Mouse (Mus musculus) megakaryocyte-erythroid progenitor cell, adult 5-6 weeks (primary cell): ENCODE data around the gene Ptdss2. TPM values are rescaled to one million over a fixed set of nuclear protein-coding genes. Genes with fewer than 3 reads are reported as not detected.

Experiments
- ATAC-seq: replicated peaks from 2 replicates; pipeline ENCODE4 v1.8.0; 2016; ENCODE audit warnings: mild to moderate bottlenecking, inconsistent platforms; ENCODE audit not compliant: severe bottlenecking, poor library complexity, low FRiP score, low TSS enrichment
- total RNA-seq, 2 experiments: library from RNA; stranded (forward) in 1 of 2; stranded (reverse) in 1 of 2; fragments of 200-1000, 215-1000 nt in 1 of 2; fragments of >200 nt in 1 of 2; fragmentation: Nextera tagmentation in 1 of 2; gene quantifications; 2 replicates each; pipeline ENCODE4 v1.2.3; 2014 to 2017

Ptdss2 gene
- total RNA-seq, 2 experiments from 2014 or later: 21.1 to 64.0 TPM

- ATAC-seq: no peak
Measured at GRCm38 (mm10) chr7:141120605-141121004, 1.6 kb upstream of the Ptdss2 start.

- ATAC-seq: no peak
Measured at GRCm38 (mm10) chr7:141121051-141121531, 1.1 kb upstream of the Ptdss2 start.

GRCm38 (mm10) chr7:141122689-141123516, 721 bp downstream of the Ptdss2 start:
- peak; percentile 98 for ATAC-seq

DNA sequence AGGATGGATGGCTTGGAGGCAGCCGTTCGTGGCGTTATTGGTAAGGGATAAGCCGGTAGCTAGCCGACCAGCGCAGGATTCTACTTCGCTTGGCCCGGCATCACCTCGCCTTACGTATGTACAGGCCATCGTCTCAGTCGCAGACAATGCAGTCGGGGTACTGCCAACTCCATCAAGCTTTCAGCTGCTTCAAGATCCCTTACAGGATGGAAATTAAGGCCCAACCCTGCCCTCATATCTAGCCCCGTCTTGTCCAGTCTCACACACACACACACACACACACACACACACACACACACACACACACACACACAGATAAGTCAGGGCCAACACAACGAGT, 1.3 kb downstream of the Ptdss2 start:
- no peak; the same call in 1 of the 2 replicates for ATAC-seq

DNA sequence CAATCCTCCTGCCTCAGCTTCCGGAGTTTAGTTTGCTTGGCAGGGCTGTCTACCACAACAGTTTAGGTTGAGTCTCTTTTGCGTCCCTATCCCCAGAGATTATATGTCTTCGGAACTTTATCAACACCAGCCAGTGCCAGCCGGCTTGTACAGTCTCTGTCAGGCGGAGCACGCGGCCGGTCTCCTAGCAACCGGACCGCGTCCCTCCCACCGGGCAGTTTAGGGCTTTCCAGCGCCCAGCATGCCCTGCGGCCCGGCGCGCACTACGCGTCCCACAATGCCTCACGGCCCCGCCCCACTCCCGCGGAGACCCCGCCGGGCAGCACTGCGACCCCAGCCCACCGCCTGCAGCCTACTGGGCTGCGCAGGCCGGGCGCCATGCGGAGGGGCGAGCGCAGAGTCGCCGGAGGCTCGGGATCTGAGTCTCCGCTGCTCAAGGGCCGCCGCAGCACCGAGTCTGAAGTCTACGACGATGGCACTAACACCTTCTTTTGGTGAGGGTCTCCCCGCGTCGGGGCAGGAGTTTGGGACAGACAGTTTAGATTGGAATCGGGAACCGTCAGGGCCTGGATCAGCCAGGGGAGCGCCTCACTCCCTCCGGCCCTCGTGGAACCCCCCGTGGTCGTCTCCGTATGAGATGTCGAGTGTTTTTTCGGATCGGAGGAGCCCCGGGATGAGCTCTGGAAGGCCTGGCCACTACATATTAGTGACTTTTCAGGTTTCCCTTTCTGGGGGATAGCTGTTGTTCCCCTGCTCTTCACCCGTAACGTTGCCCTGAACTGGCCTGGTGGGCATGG, 9.0 kb downstream of the Ptdss2 start:
- peak; percentile 86 for ATAC-seq

- peak; percentile 90 for ATAC-seq
Measured at GRCm38 (mm10) chr7:141131904-141132755, 9.9 kb downstream of the Ptdss2 start.

GRCm38 (mm10) chr7:141141326-141141725, 19.1 kb downstream of the Ptdss2 start:
- ATAC-seq: peak; percentile 31; the same call in 1 of the 2 replicates

- ATAC-seq: peak; percentile 57
Measured at GRCm38 (mm10) chr7:141143112-141143511, 20.9 kb downstream of the Ptdss2 start.

DNA sequence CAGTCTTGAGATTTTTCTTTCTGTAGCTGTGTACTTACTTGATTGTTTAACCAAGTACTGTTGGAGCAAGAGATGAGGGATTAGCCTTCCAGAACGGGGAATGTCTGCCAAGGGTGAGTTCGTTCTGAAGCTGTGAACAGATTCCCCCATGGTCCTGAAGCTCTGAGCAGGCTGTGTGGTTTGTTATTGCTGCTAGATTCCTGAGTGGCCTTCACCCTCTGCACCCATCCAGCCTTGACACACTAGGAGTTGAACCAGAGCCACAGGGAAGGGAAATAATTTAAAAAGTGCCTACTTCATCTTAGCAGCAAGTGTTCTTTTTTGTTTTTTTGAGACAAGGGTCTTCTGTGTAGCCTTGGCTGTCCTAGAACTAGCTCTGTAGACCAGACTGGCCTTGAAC, 21.7 kb downstream of the Ptdss2 start:
- no peak for ATAC-seq

DNA sequence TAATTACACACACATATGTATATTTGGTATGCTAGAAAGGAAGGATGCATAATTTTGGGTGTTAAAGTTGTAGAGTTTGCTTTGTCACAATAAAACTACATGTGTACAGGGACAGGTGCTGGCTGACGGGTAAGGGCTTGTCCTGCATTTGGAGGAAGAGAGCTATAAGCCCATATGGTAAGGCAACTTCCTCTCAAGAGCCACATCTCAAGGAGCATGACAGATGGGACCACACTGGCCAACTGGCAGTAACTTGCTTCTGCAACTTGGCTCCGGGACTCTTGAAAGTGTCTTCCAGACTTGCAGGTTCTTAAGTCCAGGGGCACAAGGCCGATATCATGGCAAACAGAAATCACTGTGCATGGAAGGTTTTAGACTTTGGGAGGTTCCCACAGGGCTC, 22.5 kb downstream of the Ptdss2 start:
- no peak for ATAC-seq

DNA sequence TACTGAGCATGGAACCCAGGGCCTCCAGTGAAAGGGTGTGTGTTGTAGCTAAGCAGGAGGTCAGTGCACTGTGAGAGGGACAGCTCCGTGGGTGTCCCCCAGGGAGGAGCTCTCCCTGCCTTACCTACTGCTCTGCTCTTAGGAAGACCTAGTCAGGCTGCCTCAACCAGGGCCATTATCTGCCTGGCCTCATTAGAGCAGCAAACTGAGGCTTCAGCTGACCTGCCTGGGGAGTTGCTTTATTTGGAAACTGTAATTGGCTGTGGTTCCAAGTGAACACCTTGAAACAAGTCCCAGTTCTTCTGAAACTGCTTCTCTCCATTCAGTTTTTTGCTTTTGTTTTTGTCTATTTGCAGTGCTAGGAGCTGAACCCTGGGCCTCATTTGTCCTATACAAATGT, 23.2 kb downstream of the Ptdss2 start:
- ATAC-seq: no peak

DNA sequence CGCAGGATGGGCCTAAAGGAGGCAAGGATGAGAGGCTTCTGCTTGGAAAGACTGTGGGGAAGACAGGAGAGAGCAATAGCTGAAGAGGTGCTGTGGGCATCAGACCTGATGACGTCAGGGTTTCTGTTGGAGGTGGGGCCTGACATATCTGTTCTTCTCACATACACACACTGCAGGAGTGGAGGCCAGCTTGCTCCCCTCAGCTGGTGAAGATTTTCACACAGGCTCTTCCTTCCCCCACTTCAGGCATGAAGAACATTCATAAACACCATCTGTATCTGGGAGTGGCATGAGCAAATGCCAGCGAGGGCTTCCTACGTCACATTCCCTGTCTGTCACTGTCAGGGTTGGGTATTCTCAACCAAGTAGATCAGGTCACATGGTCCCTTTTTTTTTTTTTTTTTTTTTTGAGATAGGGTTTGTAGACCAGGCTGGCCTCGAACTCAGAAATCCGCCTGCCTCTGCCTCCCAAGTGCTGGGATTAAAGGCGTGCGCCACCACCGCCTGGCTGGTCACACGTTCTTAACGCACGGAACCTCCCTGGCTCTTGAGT, 23.9 kb downstream of the Ptdss2 start:
- ATAC-seq: peak; percentile 73

- 0 out of 2 replicates have a peak, but pooled peaks have one; percentile 9 for ATAC-seq
Measured at GRCm38 (mm10) chr7:141147044-141147443, 24.9 kb downstream of the Ptdss2 start.

- no peak for ATAC-seq
Measured at GRCm38 (mm10) chr7:141148639-141149038, 26.5 kb downstream of the Ptdss2 start.

DNA sequence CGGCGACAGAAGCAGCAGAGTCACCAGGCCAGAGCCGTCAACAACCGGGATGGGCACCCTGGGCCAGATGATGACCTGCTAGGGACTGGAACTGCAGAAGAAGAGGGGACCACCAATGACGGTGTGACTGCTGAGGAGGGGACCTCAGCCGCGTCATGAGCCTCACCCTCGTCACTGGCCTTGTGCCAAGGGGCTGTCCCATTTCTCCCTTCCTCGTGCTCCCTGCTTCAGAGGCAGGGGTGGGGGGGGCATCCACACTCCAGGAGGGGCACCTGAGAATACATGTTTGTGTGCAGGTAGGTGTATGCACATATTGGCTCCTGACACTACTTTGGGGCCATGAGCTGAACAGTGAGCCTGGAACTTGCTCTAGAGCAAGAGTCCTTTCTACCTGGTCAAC, 33.2 kb downstream of the Ptdss2 start:
- ATAC-seq: no peak

GRCm38 (mm10) chr7:141164397-141164796, 42.2 kb downstream of the Ptdss2 start:
- no peak for ATAC-seq

- no peak for ATAC-seq
Measured at GRCm38 (mm10) chr7:141164850-141165249, 42.7 kb downstream of the Ptdss2 start.

GRCm38 (mm10) chr7:141167901-141168517, 45.8 kb downstream of the Ptdss2 start:
- ATAC-seq: peak; percentile 27

- ATAC-seq: peak; percentile 58
Measured at GRCm38 (mm10) chr7:141168518-141168953, 46.4 kb downstream of the Ptdss2 start.
